Mouse (Mus musculus): ENCODE results near the gene Xirp1. TPM values are rescaled to one million over a fixed set of nuclear protein-coding genes. Genes with fewer than 3 reads are reported as not detected.

The Xirp1 gene
- polyA plus RNA-seq, 1 experiment: not detected

DNA sequence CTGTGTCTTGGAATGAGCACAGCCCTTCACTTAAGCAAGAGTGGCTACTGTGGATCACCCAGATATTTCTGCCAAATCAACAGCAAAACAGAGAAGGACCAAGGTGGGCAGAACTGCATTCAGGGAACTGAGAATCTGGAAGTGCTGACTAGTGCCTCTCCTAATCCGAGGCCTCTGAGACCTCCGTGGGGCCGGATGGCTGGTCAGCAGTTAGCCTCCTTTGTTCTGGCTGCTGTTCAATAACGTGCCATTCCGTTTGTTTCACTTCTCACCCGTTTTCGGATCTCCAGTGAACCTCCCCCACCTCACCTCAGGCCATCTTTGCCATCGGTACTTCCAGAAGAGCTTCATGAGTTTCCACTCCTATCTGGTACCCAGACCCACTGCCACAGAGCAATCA, 11.0 kb upstream of the Xirp1 start:
- Histone ChIP-seq H3K27ac (ENCODE audit: insufficient read depth, low read depth, low read length) (no peak overlapping the region), H3K4me1 (ENCODE audit: control insufficient read depth, insufficient read depth, insufficient read length, low read length) (no peaks in the 10 kb centered on the region), H3K36me3 (ENCODE audit: control insufficient read depth, insufficient read depth, low read length) (no peaks in the 10 kb centered on the region), H3K4me3 (ENCODE audit: low read depth, low read length) (no peak overlapping the region), H3K27me3 (ENCODE audit: control insufficient read depth, insufficient read depth, low read length) (no peaks in the 10 kb centered on the region)
- WGBS: 79% methylated on average over 8 of the region's 8 CpGs
- no peak for TF ChIP-seq CTCF (IDR thresholded peaks at IDR 0.05; ENCODE audit: extremely low read depth, insufficient read length, insufficient replicate concordance, low read depth, low read length)
- TF ChIP-seq POLR2A (IDR thresholded peaks at IDR 0.05; ENCODE audit: low read depth, low read length): no peak

DNA sequence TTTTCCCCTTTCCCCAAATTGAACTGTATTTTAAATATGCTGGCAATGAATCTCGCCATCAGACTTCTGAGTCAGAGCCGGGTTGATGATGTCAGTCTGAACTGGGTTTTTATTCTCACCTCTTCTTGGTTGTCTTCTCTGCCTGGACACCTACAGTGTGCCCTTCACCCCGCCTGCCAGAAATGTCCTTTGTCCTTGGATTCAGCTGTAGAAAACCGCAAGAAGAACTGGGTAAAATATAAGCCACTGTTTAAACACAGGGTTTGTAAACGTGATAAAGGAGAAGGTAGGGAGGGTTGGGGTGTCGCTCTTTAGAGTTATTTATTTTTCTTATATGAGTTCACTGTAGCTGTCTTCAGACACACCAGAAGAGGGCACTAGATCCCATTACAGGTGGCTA, 9.3 kb upstream of the Xirp1 start:
- no peaks in the 10 kb centered on the region for H3K36me3 ChIP-seq (ENCODE audit: control insufficient read depth, insufficient read depth, low read length)
- 38% methylated on average over 6 of the region's 6 CpGs for WGBS
- H3K4me1 ChIP-seq (ENCODE audit: control insufficient read depth, insufficient read depth, insufficient read length, low read length): no peaks in the 10 kb centered on the region
- no peak for TF ChIP-seq CTCF (IDR thresholded peaks at IDR 0.05; ENCODE audit: extremely low read depth, insufficient read length, insufficient replicate concordance, low read depth, low read length)
- TF ChIP-seq POLR2A (IDR thresholded peaks at IDR 0.05; ENCODE audit: low read depth, low read length): no peak
- H3K4me3 ChIP-seq (ENCODE audit: low read depth, low read length): no peak overlapping the region
- H3K27ac ChIP-seq (ENCODE audit: insufficient read depth, low read depth, low read length): no peak overlapping the region
- H3K27me3 ChIP-seq (ENCODE audit: control insufficient read depth, insufficient read depth, low read length): no peaks in the 10 kb centered on the region

DNA sequence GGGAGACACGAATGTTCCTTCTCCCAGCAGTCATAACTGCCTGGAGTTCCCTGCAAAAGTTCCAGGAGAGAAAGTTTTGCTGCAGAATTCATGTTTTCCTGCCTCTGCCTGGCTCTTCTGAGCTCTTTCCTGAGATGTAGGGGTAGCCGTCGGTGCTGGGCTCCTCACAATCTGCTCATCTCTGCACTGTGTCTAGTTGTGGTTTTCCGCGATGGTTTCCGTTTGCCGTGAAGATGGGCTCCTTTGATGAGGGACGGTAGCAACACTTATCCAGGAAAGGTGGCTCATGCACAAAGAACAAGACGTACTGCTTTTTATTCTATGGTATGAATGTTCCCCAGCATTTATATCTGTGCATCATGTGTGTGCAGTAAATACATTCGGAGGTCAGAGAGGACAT, 7.0 kb upstream of the Xirp1 start:
- WGBS: 82% methylated on average over 10 of the region's 10 CpGs
- TF ChIP-seq CTCF (IDR thresholded peaks at IDR 0.05; ENCODE audit: extremely low read depth, insufficient read length, insufficient replicate concordance, low read depth, low read length) (no peak), POLR2A (IDR thresholded peaks at IDR 0.05; ENCODE audit: low read depth, low read length) (no peak)
- Histone ChIP-seq H3K27ac (ENCODE audit: insufficient read depth, low read depth, low read length) (no peak overlapping the region), H3K27me3 (ENCODE audit: control insufficient read depth, insufficient read depth, low read length) (no peaks in the 10 kb centered on the region), H3K4me3 (ENCODE audit: low read depth, low read length) (no peak overlapping the region), H3K4me1 (ENCODE audit: control insufficient read depth, insufficient read depth, insufficient read length, low read length) (no peaks in the 10 kb centered on the region), H3K36me3 (ENCODE audit: control insufficient read depth, insufficient read depth, low read length) (no peaks in the 10 kb centered on the region)

DNA sequence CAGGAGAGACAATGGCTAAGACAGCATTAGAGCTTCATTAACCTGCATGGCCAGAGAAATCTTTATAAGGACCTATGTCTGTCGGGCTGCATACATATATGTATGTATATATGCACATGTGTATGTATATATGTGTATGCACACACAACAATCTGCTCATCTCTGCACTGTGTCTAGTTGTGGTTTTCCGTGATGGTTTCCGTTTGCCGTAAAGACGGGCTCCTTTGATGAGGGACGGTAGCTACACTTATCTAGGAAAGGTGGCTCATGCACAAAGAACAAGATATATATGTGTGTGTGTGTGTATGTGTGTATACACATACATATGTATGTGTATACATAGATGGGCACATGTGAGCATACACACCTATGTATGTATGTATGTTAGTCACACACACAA, 6.5 kb upstream of the Xirp1 start:
- TF ChIP-seq CTCF (IDR thresholded peaks at IDR 0.05; ENCODE audit: extremely low read depth, insufficient read length, insufficient replicate concordance, low read depth, low read length) (no peak), POLR2A (IDR thresholded peaks at IDR 0.05; ENCODE audit: low read depth, low read length) (no peak)
- Histone ChIP-seq H3K4me1 (ENCODE audit: control insufficient read depth, insufficient read depth, insufficient read length, low read length) (no peaks in the 10 kb centered on the region), H3K27me3 (ENCODE audit: control insufficient read depth, insufficient read depth, low read length) (no peaks in the 10 kb centered on the region), H3K36me3 (ENCODE audit: control insufficient read depth, insufficient read depth, low read length) (no peaks in the 10 kb centered on the region), H3K4me3 (ENCODE audit: low read depth, low read length) (no peak overlapping the region), H3K27ac (ENCODE audit: insufficient read depth, low read depth, low read length) (no peak overlapping the region)
- 89% methylated on average over 6 of the region's 6 CpGs for WGBS

DNA sequence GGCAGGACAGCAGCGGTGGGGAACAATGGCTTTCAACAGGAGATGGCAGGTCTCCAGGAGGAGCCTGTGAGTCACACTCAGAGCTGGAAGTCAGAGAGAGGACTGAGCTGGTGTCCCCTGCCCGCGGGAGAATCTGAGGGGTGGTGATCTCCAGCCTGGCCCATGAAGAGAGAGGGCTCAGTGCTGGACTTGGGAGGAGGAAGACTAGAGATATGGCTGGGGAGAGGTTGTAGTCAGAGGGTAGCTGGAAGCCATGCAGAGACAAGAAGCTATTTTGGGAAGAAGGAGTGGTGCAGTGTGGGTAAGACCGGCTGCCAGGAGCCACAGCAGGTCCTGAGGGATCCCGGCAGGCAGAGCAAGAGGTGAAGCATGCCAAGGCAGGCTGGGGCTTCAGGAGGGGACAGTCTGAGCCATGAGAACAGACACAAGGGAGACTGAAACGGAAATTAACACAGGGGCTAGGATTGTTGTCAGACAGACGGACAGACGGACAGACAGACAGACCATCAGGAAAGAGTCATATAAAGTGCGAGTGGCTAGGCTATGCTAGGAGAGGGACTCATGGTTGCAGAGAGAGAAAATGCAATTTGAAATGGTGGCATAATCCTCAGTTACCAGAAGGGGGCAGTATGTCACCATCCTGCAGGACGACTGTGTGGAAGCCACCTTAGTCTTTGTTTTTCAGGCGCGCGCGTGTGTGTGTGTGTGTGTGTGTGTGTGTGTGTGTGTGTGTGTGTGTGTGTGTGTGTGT, 4.2 kb upstream of the Xirp1 start:
- Histone ChIP-seq H3K27ac (ENCODE audit: insufficient read depth, low read depth, low read length) (no peak overlapping the region), H3K36me3 (ENCODE audit: control insufficient read depth, insufficient read depth, low read length) (no peaks in the 10 kb centered on the region), H3K4me3 (ENCODE audit: low read depth, low read length) (no peak overlapping the region), H3K4me1 (ENCODE audit: control insufficient read depth, insufficient read depth, insufficient read length, low read length) (no peaks in the 10 kb centered on the region), H3K27me3 (ENCODE audit: control insufficient read depth, insufficient read depth, low read length) (no peaks in the 10 kb centered on the region)
- 10% methylated on average over 14 of the region's 14 CpGs for WGBS
- TF ChIP-seq CTCF (IDR thresholded peaks at IDR 0.05; ENCODE audit: extremely low read depth, insufficient read length, insufficient replicate concordance, low read depth, low read length): peak; percentile 49; the same call in 1 of the 2 replicates
- TF ChIP-seq POLR2A (IDR thresholded peaks at IDR 0.05; ENCODE audit: low read depth, low read length): no peak

DNA sequence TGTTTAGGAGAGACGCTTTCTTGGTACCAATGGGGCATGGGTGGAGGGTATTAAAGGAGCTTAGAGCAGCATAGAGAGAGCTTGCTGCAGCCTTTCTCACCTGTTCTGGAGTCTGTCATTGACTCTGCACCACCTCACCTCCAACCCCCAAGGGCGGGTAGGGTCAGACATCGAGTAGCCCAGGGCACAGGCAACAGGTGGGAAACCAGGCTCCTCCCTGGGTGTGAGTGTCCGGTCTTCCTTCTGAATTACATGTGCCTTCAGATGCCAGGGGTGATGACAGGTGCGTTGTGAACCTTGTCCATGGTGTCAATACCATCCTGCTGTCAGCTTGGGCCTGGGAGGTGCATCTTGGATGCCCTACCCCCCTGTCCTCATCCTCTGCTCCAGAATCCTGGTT, 1.2 kb upstream of the Xirp1 start:
- no peak overlapping the region for H3K27ac ChIP-seq (ENCODE audit: insufficient read depth, low read depth, low read length)
- no peaks in the 10 kb centered on the region for H3K36me3 ChIP-seq (ENCODE audit: control insufficient read depth, insufficient read depth, low read length)
- no peak overlapping the region for H3K4me3 ChIP-seq (ENCODE audit: low read depth, low read length)
- 64% methylated on average over 5 of the region's 5 CpGs for WGBS
- H3K4me1 ChIP-seq (ENCODE audit: control insufficient read depth, insufficient read depth, insufficient read length, low read length): no peaks in the 10 kb centered on the region
- no peak for TF ChIP-seq POLR2A (IDR thresholded peaks at IDR 0.05; ENCODE audit: low read depth, low read length)
- no peak for TF ChIP-seq CTCF (IDR thresholded peaks at IDR 0.05; ENCODE audit: extremely low read depth, insufficient read length, insufficient replicate concordance, low read depth, low read length)
- H3K27me3 ChIP-seq (ENCODE audit: control insufficient read depth, insufficient read depth, low read length): no peaks in the 10 kb centered on the region

DNA sequence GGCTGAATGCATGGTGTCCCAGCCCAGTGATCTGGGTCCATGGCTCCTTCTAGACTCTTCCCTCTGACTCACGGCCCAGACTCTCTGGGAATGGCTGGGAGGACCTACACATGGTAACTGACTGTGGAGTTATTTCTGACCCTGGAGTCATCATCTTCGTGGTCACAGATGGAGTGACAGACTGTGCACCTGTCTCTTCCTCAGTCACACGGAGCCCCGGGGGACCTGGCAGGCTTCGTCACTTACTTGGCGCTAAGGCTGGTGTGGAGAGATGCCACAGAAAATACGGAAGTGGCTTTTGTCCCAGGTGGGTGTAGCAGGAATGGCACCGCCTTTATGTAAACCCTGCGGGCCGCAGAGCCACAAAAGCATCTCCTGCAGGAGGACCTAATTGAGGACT, 773 bp upstream of the Xirp1 start:
- TF ChIP-seq CTCF (IDR thresholded peaks at IDR 0.05; ENCODE audit: extremely low read depth, insufficient read length, insufficient replicate concordance, low read depth, low read length) (no peak), POLR2A (IDR thresholded peaks at IDR 0.05; ENCODE audit: low read depth, low read length) (no peak)
- WGBS: 44% methylated on average over 10 of the region's 10 CpGs
- Histone ChIP-seq H3K27ac (ENCODE audit: insufficient read depth, low read depth, low read length) (no peak overlapping the region), H3K36me3 (ENCODE audit: control insufficient read depth, insufficient read depth, low read length) (no peaks in the 10 kb centered on the region), H3K4me3 (ENCODE audit: low read depth, low read length) (no peak overlapping the region), H3K27me3 (ENCODE audit: control insufficient read depth, insufficient read depth, low read length) (no peaks in the 10 kb centered on the region), H3K4me1 (ENCODE audit: control insufficient read depth, insufficient read depth, insufficient read length, low read length) (no peaks in the 10 kb centered on the region)
